Mouse (Mus musculus): ENCODE results near the gene Rps3a1. TPM values are rescaled to one million over a fixed set of nuclear protein-coding genes. Genes with fewer than 3 reads are reported as not detected.
"Not testable (repeated sequence)": the region's sequence is repeated elsewhere in the genome, so short reads cannot be mapped to it uniquely, and the experiment has no call there.

Gene Rps3a1
- polyA plus RNA-seq, 1 experiment: 1,248 TPM

GRCm38 (mm10) chr3:86104909-86105308, 37.6 kb downstream of the Rps3a1 start:
- Histone ChIP-seq H3K27ac (ENCODE audit: insufficient read depth, low read depth, low read length) (no peak overlapping the region), H3K4me3 (ENCODE audit: insufficient read depth, low read length) (no peak overlapping the region), H3K4me1 (ENCODE audit: control insufficient read depth, insufficient read depth, low read length) (no peaks in the 10 kb centered on the region)
- TF ChIP-seq POLR2A (IDR thresholded peaks at IDR 0.05; ENCODE audit: borderline replicate concordance, low read depth, low read length): no peak
- TF ChIP-seq CTCF (IDR thresholded peaks at IDR 0.05; ENCODE audit: low read depth, low read length): no peak

- H3K4me1 ChIP-seq (ENCODE audit: control insufficient read depth, insufficient read depth, low read length); H3K4me3 ChIP-seq (ENCODE audit: insufficient read depth, low read length); H3K27ac ChIP-seq (ENCODE audit: insufficient read depth, low read depth, low read length): not testable (repeated sequence)
Measured at GRCm38 (mm10) chr3:86104433-86104832, 38.1 kb downstream of the Rps3a1 start.

- TF ChIP-seq POLR2A (IDR thresholded peaks at IDR 0.05; ENCODE audit: borderline replicate concordance, low read depth, low read length) (no peak), CTCF (IDR thresholded peaks at IDR 0.05; ENCODE audit: low read depth, low read length) (no peak)
- Histone ChIP-seq H3K4me1 (ENCODE audit: control insufficient read depth, insufficient read depth, low read length) (no peaks in the 10 kb centered on the region), H3K27ac (ENCODE audit: insufficient read depth, low read depth, low read length) (no peak overlapping the region), H3K4me3 (ENCODE audit: insufficient read depth, low read length) (no peak overlapping the region)
Measured at GRCm38 (mm10) chr3:86103449-86104291, 38.8 kb downstream of the Rps3a1 start.

GRCm38 (mm10) chr3:86101956-86102355, 40.5 kb downstream of the Rps3a1 start:
- Histone ChIP-seq H3K4me1 (ENCODE audit: control insufficient read depth, insufficient read depth, low read length) (no peaks in the 10 kb centered on the region), H3K27ac (ENCODE audit: insufficient read depth, low read depth, low read length) (no peak overlapping the region), H3K4me3 (ENCODE audit: insufficient read depth, low read length) (no peak overlapping the region)
- TF ChIP-seq CTCF (IDR thresholded peaks at IDR 0.05; ENCODE audit: low read depth, low read length) (no peak), POLR2A (IDR thresholded peaks at IDR 0.05; ENCODE audit: borderline replicate concordance, low read depth, low read length) (no peak)

GRCm38 (mm10) chr3:86093907-86094306, 48.6 kb downstream of the Rps3a1 start:
- no peak overlapping the region for H3K4me3 ChIP-seq (ENCODE audit: insufficient read depth, low read length)
- TF ChIP-seq POLR2A (IDR thresholded peaks at IDR 0.05; ENCODE audit: borderline replicate concordance, low read depth, low read length) (no peak), CTCF (IDR thresholded peaks at IDR 0.05; ENCODE audit: low read depth, low read length) (no peak)
- H3K4me1 ChIP-seq (ENCODE audit: control insufficient read depth, insufficient read depth, low read length): no peaks in the 10 kb centered on the region
- no peak overlapping the region for H3K27ac ChIP-seq (ENCODE audit: insufficient read depth, low read depth, low read length)

GRCm38 (mm10) chr3:86093213-86093845, 49.2 kb downstream of the Rps3a1 start:
- Histone ChIP-seq H3K4me1 (ENCODE audit: control insufficient read depth, insufficient read depth, low read length) (no peaks in the 10 kb centered on the region), H3K4me3 (ENCODE audit: insufficient read depth, low read length) (no peak overlapping the region), H3K27ac (ENCODE audit: insufficient read depth, low read depth, low read length) (no peak overlapping the region)
- no peak for TF ChIP-seq CTCF (IDR thresholded peaks at IDR 0.05; ENCODE audit: low read depth, low read length)
- TF ChIP-seq POLR2A (IDR thresholded peaks at IDR 0.05; ENCODE audit: borderline replicate concordance, low read depth, low read length): no peak

Other genes starting within 250 kb of the Rps3a1 start
- 6.1 and 6.7 TPM in 2 replicates for gene Sh3d19, start 171.6 kb downstream of the Rps3a1 start, polyA plus RNA-seq (2012; ENCODE audit: insufficient read depth, insufficient read length, missing spikeins)
- gene Prss48, start 140.2 kb downstream of the Rps3a1 start, polyA plus RNA-seq (2012; ENCODE audit: insufficient read depth, insufficient read length, missing spikeins): not detected in 2 replicates
- 5.8 and 7.2 TPM in 2 replicates for gene Lrba, start 82.0 kb upstream of the Rps3a1 start, polyA plus RNA-seq (2012; ENCODE audit: insufficient read depth, insufficient read length, missing spikeins)